Mouse (Mus musculus): ENCODE results near the gene Zfp580. TPM values are rescaled to one million over a fixed set of nuclear protein-coding genes. Genes with fewer than 3 reads are reported as not detected.

Zfp580 gene
- total and polyA plus RNA-seq, 3 experiments, result 1.0 to 19.9 TPM; not detected in 1

- TF ChIP-seq CTCF (IDR thresholded peaks at IDR 0.05 in 2 of 3, conservative IDR thresholded peaks at IDR 0.05 in 1 of 3; ENCODE audit: control insufficient read depth in 1 of 3, insufficient read depth in 1 of 3, low read depth in 2 of 3, low read length in 3 of 3, poor library complexity in 1 of 3, severe bottlenecking in 1 of 3) (peak in 2 of 3 experiments; percentile 7 to 31; a peak in 2 of 6 replicates), MAFK (IDR thresholded peaks at IDR 0.05; ENCODE audit: borderline replicate concordance, low read depth, low read length) (no peak), POLR2AphosphoS2 (IDR thresholded peaks at IDR 0.05; ENCODE audit: low read length) (no peak), SMC3 (IDR thresholded peaks at IDR 0.05; ENCODE audit: low read depth, low read length) (no peak), RAD21 (IDR thresholded peaks at IDR 0.05; ENCODE audit: low read depth, low read length) (peak; percentile 20), GATA1 (IDR thresholded peaks at IDR 0.05; ENCODE audit: low read depth, low read length) (no peak), MEF2A (IDR thresholded peaks at IDR 0.05; ENCODE audit: extremely low read depth, insufficient replicate concordance, low read depth, low read length, poor library complexity, severe bottlenecking) (no peak), ZC3H11A (IDR thresholded peaks at IDR 0.05; ENCODE audit: low read depth, low read length) (no peak), CHD2 (IDR thresholded peaks at IDR 0.05; ENCODE audit: low read length) (no peak), E2F4 (IDR thresholded peaks at IDR 0.05; ENCODE audit: borderline replicate concordance, low read depth, low read length) (no peak), UBTF (IDR thresholded peaks at IDR 0.05; ENCODE audit: borderline replicate concordance, insufficient read depth, low read depth, low read length) (no peak), JUND (IDR thresholded peaks at IDR 0.05; ENCODE audit: low read depth, low read length) (no peak), POLR2AphosphoS5 (IDR thresholded peaks at IDR 0.05; ENCODE audit: borderline replicate concordance, low read depth, low read length) (no peak)
- no peaks in the 10 kb centered on the region for H3K36me3 ChIP-seq (ENCODE audit: control insufficient read depth in 1 of 2, insufficient read depth in 2 of 2, low read length in 2 of 2)
- H3K4me1 ChIP-seq (ENCODE audit: control insufficient read depth in 1 of 2, insufficient read depth in 2 of 2, low read length in 2 of 2), result no peaks in the 10 kb centered on the region
- H3K79me2 ChIP-seq (ENCODE audit: control insufficient read depth, insufficient read depth, low read length, poor library complexity), result no peaks in the 10 kb centered on the region
- DNase-seq (ENCODE audit: low read depth, low spot score), result no peak
- H3K4me3 ChIP-seq (ENCODE audit: control insufficient read depth in 1 of 2, insufficient read depth in 1 of 2, low read depth in 2 of 2, low read length in 2 of 2), result no peak overlapping the region
- H3K27ac ChIP-seq (ENCODE audit: control insufficient read depth, low read depth, low read length), result no peak overlapping the region
- no peak overlapping the region for H3K9ac ChIP-seq (ENCODE audit: control insufficient read depth, low read depth, low read length, poor library complexity, severe bottlenecking)
- H3K27me3 ChIP-seq (ENCODE audit: control insufficient read depth in 1 of 2, insufficient read depth in 2 of 2, low read length in 2 of 2), result no peaks in the 10 kb centered on the region
- H3K9me3 ChIP-seq (replicated peaks; ENCODE audit: insufficient read depth, low read length), result no peaks in the 10 kb centered on the region
Measured at GRCm38 (mm10) chr7:5046112-5046511, 5.2 kb upstream of the Zfp580 start.

GRCm38 (mm10) chr7:5047313-5047712, 4.0 kb upstream of the Zfp580 start:
- no peaks in the 10 kb centered on the region for H3K36me3 ChIP-seq (ENCODE audit: control insufficient read depth in 1 of 2, insufficient read depth in 2 of 2, low read length in 2 of 2)
- no peaks in the 10 kb centered on the region for H3K4me1 ChIP-seq (ENCODE audit: control insufficient read depth in 1 of 2, insufficient read depth in 2 of 2, low read length in 2 of 2)
- no peak overlapping the region for H3K4me3 ChIP-seq (ENCODE audit: control insufficient read depth in 1 of 2, insufficient read depth in 1 of 2, low read depth in 2 of 2, low read length in 2 of 2)
- no peaks in the 10 kb centered on the region for H3K9me3 ChIP-seq (replicated peaks; ENCODE audit: insufficient read depth, low read length)
- H3K79me2 ChIP-seq (ENCODE audit: control insufficient read depth, insufficient read depth, low read length, poor library complexity), result no peaks in the 10 kb centered on the region
- peak; percentile 64 for DNase-seq (ENCODE audit: low read depth, low spot score)
- TF ChIP-seq SMC3 (IDR thresholded peaks at IDR 0.05; ENCODE audit: low read depth, low read length) (peak; percentile 65), RCOR1 (IDR thresholded peaks at IDR 0.05; ENCODE audit: low read depth, low read length) (no peak), ZC3H11A (IDR thresholded peaks at IDR 0.05; ENCODE audit: low read depth, low read length) (peak; percentile 46), RAD21 (IDR thresholded peaks at IDR 0.05; ENCODE audit: low read depth, low read length) (peak; percentile 86), CTCF (IDR thresholded peaks at IDR 0.05 in 2 of 3, conservative IDR thresholded peaks at IDR 0.05 in 1 of 3; ENCODE audit: control insufficient read depth in 1 of 3, insufficient read depth in 1 of 3, low read depth in 2 of 3, low read length in 3 of 3, poor library complexity in 1 of 3, severe bottlenecking in 1 of 3) (peak in 2 of 3 experiments; percentile 37 to 79; a peak in 3 of 6 replicates)
- no peaks in the 10 kb centered on the region for H3K27me3 ChIP-seq (ENCODE audit: control insufficient read depth in 1 of 2, insufficient read depth in 2 of 2, low read length in 2 of 2)
- no peak overlapping the region for H3K9ac ChIP-seq (ENCODE audit: control insufficient read depth, low read depth, low read length, poor library complexity, severe bottlenecking)
- H3K27ac ChIP-seq (ENCODE audit: control insufficient read depth, low read depth, low read length), result no peak overlapping the region
